Mouse (Mus musculus) lung, adult 2 months (tissue): Measurements from ENCODE around the gene Gm7694.

Experiments used
- CTCF ChIP-seq: fragments of 200-500 bp; IDR thresholded peaks from 2 replicates; pipeline ENCODE4 v1.5.1; 2011; ENCODE audit warnings: mild to moderate bottlenecking, low read length, control low read depth; ENCODE audit not compliant: insufficient read depth
- POLR2A ChIP-seq: fragments of 200-500 bp; IDR thresholded peaks from 2 replicates; pipeline ENCODE4 v1.6.1; 2011; ENCODE audit warnings: low read depth, mild to moderate bottlenecking, control low read depth, low read length, borderline replicate concordance; ENCODE audit errors: extremely low read depth

- no peak for TF ChIP-seq CTCF
- no peak for TF ChIP-seq POLR2A
Observed at GRCm38 (mm10) chr1:170282415-170283129, 23.6 kb downstream of the Gm7694 start.
